Mouse (Mus musculus) kidney, embryonic 16.5 days (tissue): Measurements from ENCODE around the gene Unc5a. TPM values are rescaled to one million over a fixed set of nuclear protein-coding genes. Genes with fewer than 3 reads are reported as not detected.

ENCODE experiments used
- ATAC-seq: fragments of 200-750 bp; cut with Nextera tagmentation; 2 replicates; pipeline ENCODE4 v1.8.0; 2017; ENCODE audit warnings: moderate TSS enrichment; ENCODE audit not compliant: low FRiP score, low TSS enrichment
- H3K27ac ChIP-seq: fragments of 300-500 bp; sonication (generic); 2 replicates; pipeline ENCODE4 v1.5.1; 2014; ENCODE audit warnings: low read length
- H3K27me3 ChIP-seq: fragments of 300-500 bp; sonication (generic); 2 replicates; pipeline ENCODE4 v1.6.1; 2014; ENCODE audit warnings: low read length, control low read depth, mixed read lengths; ENCODE audit not compliant: insufficient read depth
- H3K36me3 ChIP-seq: fragments of 300-500 bp; sonication (generic); 2 replicates; pipeline ENCODE4 v1.6.1; 2014; ENCODE audit warnings: low read length, control low read depth, mixed read lengths; ENCODE audit not compliant: insufficient read depth
- H3K4me1 ChIP-seq: fragments of 300-500 bp; sonication (generic); 2 replicates; pipeline ENCODE4 v1.6.1; 2014; ENCODE audit warnings: low read length, control low read depth, mixed read lengths; ENCODE audit not compliant: insufficient read depth
- H3K4me2 ChIP-seq: fragments of 300-500 bp; sonication (generic); replicated peaks from 2 replicates; pipeline ENCODE4 v1.6.1; 2014; ENCODE audit warnings: low read depth, low read length
- H3K4me3 ChIP-seq: fragments of 300-500 bp; sonication (generic); 2 replicates; pipeline ENCODE4 v1.5.1; 2014; ENCODE audit warnings: mild to moderate bottlenecking, low read length
- H3K9ac ChIP-seq: fragments of 300-500 bp; sonication (generic); replicated peaks from 2 replicates; pipeline ENCODE4 v1.6.1; 2014; ENCODE audit warnings: low read length
- H3K9me3 ChIP-seq: fragments of 300-500 bp; sonication (generic); 2 replicates; pipeline ENCODE4 v1.6.1; 2016; ENCODE audit warnings: low read length, control low read depth
- WGBS: fragments of 180-500 bp; shearing (Covaris S2); extraction: QIAGEN DNeasy Blood & Tissue Kit; methylation state at CpG from one replicate; pipeline ENCODE4 v1.1.7; 2014; 5-methylcytosine and 5-hydroxymethylcytosine counted together
- polyA plus RNA-seq: library from polyadenylated mRNA; unstranded; fragments of >200 nt; fragmentation: Nextera tagmentation; extraction: Ambion mirVana; gene quantifications from 2 replicates; pipeline ENCODE4 v1.2.1, GENCODE M21; 2015

Unc5a gene
- polyA plus RNA-seq = 2.6 and 2.7 TPM in 2 replicates

- no peak within 1 kb of the TSS for H3K27ac ChIP-seq
- peak within 1 kb of the TSS; percentile 65 for H3K4me3 ChIP-seq
- peak; percentile 66 for ATAC-seq
- H3K9me3 ChIP-seq = no peaks in the 10 kb centered on the region
- H3K9ac ChIP-seq = peak within 1 kb of the TSS; percentile 59
- WGBS = under 1% methylated on average over 66 of the region's 91 CpGs
- peaks cover 21% of the 10 kb centered on the region for H3K4me1 ChIP-seq
- H3K4me2 ChIP-seq = peak within 1 kb of the TSS; percentile 98
- no peaks in the 10 kb centered on the region for H3K36me3 ChIP-seq
- H3K27me3 ChIP-seq = peaks cover 95% of the 10 kb centered on the region
Observed at GRCm38 (mm10) chr13:54948531-54949493, at the start of gene Unc5a. Gene Unc5a, plus strand, starts transcription at chr13:54949411.

DNA sequence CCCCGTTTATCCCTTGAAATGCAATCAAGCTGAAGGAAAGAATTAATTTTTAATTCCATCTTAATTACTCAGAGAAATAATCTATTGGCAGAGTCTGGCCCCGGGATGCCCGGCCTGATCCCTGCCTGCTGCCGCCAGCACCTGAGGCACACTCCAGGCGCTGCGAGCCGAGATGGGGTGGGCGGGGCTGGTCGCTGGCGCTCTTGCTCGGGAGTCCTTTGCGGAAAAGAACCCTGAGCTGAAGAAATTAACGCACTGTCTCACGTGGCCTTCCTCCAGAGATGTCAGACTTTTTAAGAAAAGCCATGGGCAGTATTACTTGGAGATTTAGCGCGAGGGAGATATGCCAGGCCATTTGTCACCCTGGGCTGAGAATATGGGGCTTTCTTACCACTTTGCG, 37.2 kb upstream of the Unc5a start:
- H3K4me1 ChIP-seq = peaks cover 4% of the 10 kb centered on the region
- 3% methylated on average over 17 of the region's 17 CpGs for WGBS
- no peaks in the 10 kb centered on the region for H3K36me3 ChIP-seq
- no peak overlapping the region for H3K4me3 ChIP-seq
- H3K4me2 ChIP-seq = peak overlapping the region; percentile 29
- H3K27ac ChIP-seq = no peak overlapping the region
- no peak overlapping the region for H3K9ac ChIP-seq
- ATAC-seq = no peak
- H3K9me3 ChIP-seq = no peaks in the 10 kb centered on the region; the same call in none of the 2 replicates
- peaks cover 33% of the 10 kb centered on the region for H3K27me3 ChIP-seq

- Histone ChIP-seq H3K9me3 (no peaks in the 10 kb centered on the region; the same call in 1 of the 2 replicates), H3K27me3 (peaks cover 32% of the 10 kb centered on the region), H3K4me1 (peaks cover 4% of the 10 kb centered on the region), H3K36me3 (no peaks in the 10 kb centered on the region), H3K4me3 (no peak overlapping the region), H3K9ac (no peak overlapping the region), H3K27ac (no peak overlapping the region), H3K4me2 (peak overlapping the region; percentile 27; the same call in 1 of the 2 replicates)
- ATAC-seq = no peak
- 14% methylated on average over 16 of the region's 16 CpGs for WGBS
Observed at GRCm38 (mm10) chr13:54912894-54913621, 36.2 kb upstream of the Unc5a start.

GRCm38 (mm10) chr13:54916644-54917043, 32.6 kb upstream of the Unc5a start:
- H3K27me3 ChIP-seq = peaks cover 22% of the 10 kb centered on the region

GRCm38 (mm10) chr13:54918910-54919309, 30.3 kb upstream of the Unc5a start:
- no peak overlapping the region for H3K9ac ChIP-seq
- no peaks in the 10 kb centered on the region for H3K36me3 ChIP-seq
- H3K27me3 ChIP-seq = no peaks in the 10 kb centered on the region; the same call in 1 of the 2 replicates
- 69% methylated on average over 8 of the region's 8 CpGs for WGBS
- no peaks in the 10 kb centered on the region; the same call in 1 of the 2 replicates for H3K9me3 ChIP-seq
- H3K4me2 ChIP-seq = no peak overlapping the region
- ATAC-seq = no peak
- H3K27ac ChIP-seq = no peak overlapping the region
- no peak overlapping the region for H3K4me3 ChIP-seq
- H3K4me1 ChIP-seq = no peaks in the 10 kb centered on the region

More at GRCm38 (mm10) chr13:54916644-54917043, 32.6 kb upstream of the Unc5a start:
- WGBS = 52% methylated on average over 5 of the region's 5 CpGs
- Histone ChIP-seq H3K4me1 (peaks cover 4% of the 10 kb centered on the region), H3K36me3 (no peaks in the 10 kb centered on the region), H3K4me3 (no peak overlapping the region), H3K9me3 (no peaks in the 10 kb centered on the region; the same call in 1 of the 2 replicates), H3K27ac (no peak overlapping the region), H3K9ac (no peak overlapping the region), H3K4me2 (no peak overlapping the region)
- ATAC-seq = no peak

DNA sequence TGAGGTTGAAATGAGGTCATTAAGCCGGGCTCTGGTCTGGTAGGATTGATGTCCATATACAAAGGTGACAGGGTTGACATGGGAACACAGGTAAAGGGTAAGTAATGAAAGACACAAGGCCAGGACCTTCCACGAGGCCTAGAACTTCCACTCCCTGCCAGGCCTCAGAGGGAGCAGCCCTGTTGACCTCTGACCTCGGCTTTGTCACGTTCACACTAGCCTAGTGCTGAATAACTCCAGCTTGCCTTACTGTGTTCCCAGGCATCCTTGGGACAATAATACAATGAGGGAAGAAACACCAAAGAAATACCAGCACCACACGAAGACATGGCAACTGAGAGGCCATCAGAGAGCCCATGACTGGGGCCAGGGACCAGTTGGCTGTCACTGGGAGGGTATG, 29.5 kb upstream of the Unc5a start:
- no peak for ATAC-seq
- H3K4me3 ChIP-seq = no peak overlapping the region
- H3K4me1 ChIP-seq = no peaks in the 10 kb centered on the region
- no peaks in the 10 kb centered on the region; the same call in 1 of the 2 replicates for H3K9me3 ChIP-seq
- no peak overlapping the region for H3K9ac ChIP-seq
- no peak overlapping the region for H3K4me2 ChIP-seq
- H3K27me3 ChIP-seq = no peaks in the 10 kb centered on the region
- no peak overlapping the region for H3K27ac ChIP-seq
- 33% methylated on average over 5 of the region's 5 CpGs for WGBS
- no peaks in the 10 kb centered on the region for H3K36me3 ChIP-seq

DNA sequence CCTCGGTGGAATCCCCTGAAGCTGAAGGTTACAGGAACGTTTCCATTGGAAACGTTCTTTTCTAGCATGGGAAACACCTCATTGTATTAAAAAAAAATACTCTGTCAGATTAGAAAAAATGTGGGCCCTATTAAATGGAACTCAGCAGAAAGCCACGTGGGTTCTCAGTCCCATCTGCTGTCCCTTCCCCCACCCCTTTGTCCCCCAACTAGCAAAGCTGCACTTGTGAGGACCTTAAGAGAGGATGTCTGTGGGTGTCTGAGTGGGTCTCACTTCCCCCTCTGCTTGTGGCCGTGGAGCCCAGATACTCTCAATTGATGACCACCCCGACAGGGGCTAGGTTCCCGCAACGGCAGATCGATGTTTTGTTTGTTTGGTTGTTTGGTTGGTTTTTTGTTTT, 27.5 kb upstream of the Unc5a start:
- 82% methylated on average over 9 of the region's 9 CpGs for WGBS
- ATAC-seq = no peak
- Histone ChIP-seq H3K4me3 (no peak overlapping the region), H3K27ac (no peak overlapping the region), H3K4me1 (no peaks in the 10 kb centered on the region), H3K9ac (no peak overlapping the region), H3K4me2 (no peak overlapping the region), H3K9me3 (no peaks in the 10 kb centered on the region), H3K27me3 (no peaks in the 10 kb centered on the region), H3K36me3 (no peaks in the 10 kb centered on the region)

DNA sequence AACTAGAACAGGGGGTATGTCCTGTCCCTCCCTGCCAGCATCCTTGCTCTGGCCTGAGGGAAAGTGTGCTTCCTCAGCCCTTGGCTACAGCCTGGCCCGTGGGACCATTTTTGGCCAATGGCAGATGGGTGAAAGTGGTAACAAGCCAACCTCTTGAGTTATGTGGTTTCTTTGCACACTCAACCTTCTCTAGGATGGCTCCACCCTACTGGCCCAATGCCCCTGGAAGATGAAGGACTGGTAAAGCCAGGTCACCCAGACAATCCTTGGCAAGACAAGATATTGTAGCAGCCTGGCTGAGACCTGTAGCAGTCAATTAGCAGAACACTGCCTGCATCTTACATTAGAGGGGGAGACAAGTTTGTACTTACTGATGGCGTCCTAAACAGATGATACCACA, 25.5 kb upstream of the Unc5a start:
- H3K9ac ChIP-seq = no peak overlapping the region
- H3K4me3 ChIP-seq = no peak overlapping the region
- H3K9me3 ChIP-seq = no peaks in the 10 kb centered on the region
- H3K27ac ChIP-seq = no peak overlapping the region
- H3K4me2 ChIP-seq = no peak overlapping the region
- no peaks in the 10 kb centered on the region for H3K36me3 ChIP-seq
- WGBS = 91% methylated on average over 2 of the region's 2 CpGs
- no peaks in the 10 kb centered on the region for H3K4me1 ChIP-seq
- H3K27me3 ChIP-seq = no peaks in the 10 kb centered on the region
- ATAC-seq = no peak

GRCm38 (mm10) chr13:54925466-54925865, 23.7 kb upstream of the Unc5a start:
- Histone ChIP-seq H3K4me1 (no peaks in the 10 kb centered on the region), H3K4me3 (no peak overlapping the region), H3K4me2 (no peak overlapping the region), H3K9ac (no peak overlapping the region), H3K9me3 (no peaks in the 10 kb centered on the region), H3K27ac (no peak overlapping the region), H3K36me3 (no peaks in the 10 kb centered on the region), H3K27me3 (no peaks in the 10 kb centered on the region)
- 53% methylated on average over 8 of the region's 8 CpGs for WGBS
- no peak for ATAC-seq
